8 mouse cellular contexts compared by ENCODE assay signal in genomic region chr11:28365209-28365928, GRCm38 (mm10). TPM values are rescaled to one million over a fixed set of nuclear protein-coding genes. Genes with fewer than 3 reads are reported as not detected.
DNase-seq lines count a peak whose midpoint lies in the region; ATAC-seq and TF ChIP-seq lines count a peak whose summit lies in the region.

No protein-coding gene starts in this region.

- no peaks in the 10 kb centered on the region for H3K4me1 ChIP-seq in hindbrain, postnatal 0 days (ENCODE audit: insufficient read depth, low read length)

- no peaks in the 10 kb centered on the region for H3K36me3 ChIP-seq in hindbrain, postnatal 0 days (ENCODE audit: insufficient read depth, low read length)

- peak overlapping the region; percentile 7 for H3K9ac ChIP-seq in hindbrain, postnatal 0 days (replicated peaks; ENCODE audit: low read length)

- no peak for TF ChIP-seq CTCF in hindbrain, postnatal 0 days (IDR thresholded peaks at IDR 0.05; ENCODE audit: low read depth)

- H3K27ac ChIP-seq in hindbrain, postnatal 0 days = peak overlapping the region; percentile 42

- peak; percentile 97 for ATAC-seq in hindbrain, postnatal 0 days

- H3K4me3 ChIP-seq in hindbrain, postnatal 0 days (ENCODE audit: low read length) = peak overlapping the region; percentile 30

- no peaks in the 10 kb centered on the region for H3K9me3 ChIP-seq in hindbrain, postnatal 0 days (ENCODE audit: low read length)

- no peaks in the 10 kb centered on the region for H3K27me3 ChIP-seq in hindbrain, postnatal 0 days (ENCODE audit: insufficient read depth, low read length)

- peak; percentile 72 to 91 for DNase-seq in adrenal gland, adult (ENCODE audit: inconsistent age in 2 of 2, low spot score in 1 of 2)
- DNase-seq in cerebellum, postnatal 4 days (ENCODE audit: low spot score in 2 of 2) = peak; percentile 73 to 88
- peak; percentile 78 for DNase-seq in gastrocnemius, postnatal 10 days
- peak; percentile 93 for DNase-seq in hindbrain, postnatal 0 days (ENCODE audit: low spot score)
- DNase-seq in left cerebral cortex, adult 18-20 months (ENCODE audit: low spot score in 2 of 2) = peak; percentile 68 to 73
- peak; percentile 87 for DNase-seq in lung, postnatal 25 days (ENCODE audit: low spot score)
- DNase-seq in retina, adult 2 months (ENCODE audit: low read depth, low spot score) = peak; percentile 8
- DNase-seq in thymus, postnatal 25 days = peak; percentile 65

- 3% methylated on average over 26 of the region's 26 CpGs for WGBS in hindbrain, postnatal 0 days

- peak overlapping the region; percentile 50 for H3K4me2 ChIP-seq in hindbrain, postnatal 0 days (ENCODE audit: low read depth, low read length)

RNA-seq across cellular contexts. Expression of gene Gm6685, which starts 25.7 kb away (rescaled TPM):
- 1 to 10 TPM; 3.0 to 3.5 TPM for total RNA-seq in gastrocnemius, postnatal 10 days (2021)
- total RNA-seq in hindbrain, postnatal 0 days (2014; rRNA removed) = not detected in 2 replicates
- 0.25 TPM in 1 of 2 replicates, not detected in the other for polyA plus RNA-seq in hindbrain, postnatal 0 days (2015; fragmentation: Nextera tagmentation; extraction: Ambion mirVana)
- total RNA-seq in left cerebral cortex, adult 18-20 months (2021) = 1 to 10 TPM; 5.3 to 7.0 TPM

Comparison
In these comparisons a context has a peak if more than half of its experiments do, and no peak if none do; other contexts are left out.
1. Peak in every context shown above with its lines: DNase-seq, ATAC-seq, H3K4me3 ChIP-seq and H3K27ac ChIP-seq.
2. DNase-seq: peak in every context shown above with its lines; median percentile 93 in hindbrain, postnatal 0 days; 87 in lung, postnatal 25 days; 82 in adrenal gland, adult; 80 in cerebellum, postnatal 4 days; 78 in gastrocnemius, postnatal 10 days; 70 in left cerebral cortex, adult 18-20 months; 65 in thymus, postnatal 25 days; 8 in retina, adult 2 months.